21 mouse cellular contexts compared by ENCODE assay signal in genomic region chr4:93286065-93286464, GRCm38 (mm10). TPM values are rescaled to one million over a fixed set of nuclear protein-coding genes. Genes with fewer than 3 reads are reported as not detected.
DNase-seq lines count a peak whose midpoint lies in the region; ATAC-seq lines count a peak whose summit lies in the region.
"Had no signal": no experiment of that assay in that cellular context is flagged by ENCODE, and none has a peak within 500 bp of the region (broad histone marks: within the 10 kb centered on the region; RNA-seq: fewer than 3 reads in every experiment).

No protein-coding gene starts in this region.

- no peak overlapping the region for H3K9ac ChIP-seq in forebrain, embryonic 13.5 days
- H3K9ac ChIP-seq in forebrain, embryonic 12.5 days: no peak overlapping the region
- H3K9ac ChIP-seq in midbrain, embryonic 14.5 days (replicated peaks; ENCODE audit: low read length): no peak overlapping the region
- no peak overlapping the region for H3K9ac ChIP-seq in midbrain, embryonic 16.5 days (ENCODE audit: low read depth, low read length)
- no peak overlapping the region for H3K9ac ChIP-seq in forebrain, embryonic 16.5 days (replicated peaks; ENCODE audit: low read depth, low read length)
- H3K9ac ChIP-seq: embryonic facial prominence, embryonic 13.5 days; heart, embryonic 13.5 days; hindbrain, embryonic 15.5 days had no signal

- peak; percentile 3 for DNase-seq in midbrain, embryonic 14.5 days
- DNase-seq in right cerebral cortex, postnatal 25 days: no peak
- no peak for DNase-seq in adipocyte (ENCODE audit: low spot score)
- DNase-seq: adrenal gland, postnatal 10 days; B cell, adult 2 months; cerebellum, adult 18-20 months; cerebellum, adult 9-11 months; cerebellum, postnatal 36 days; gastrocnemius, adult 2 months; gastrocnemius, postnatal 25 days; heart, postnatal 36 days had no signal

- H3K4me3 ChIP-seq in forebrain, embryonic 13.5 days: no peak overlapping the region
- H3K4me3 ChIP-seq in forebrain, embryonic 12.5 days (replicated peaks): no peak overlapping the region
- H3K4me3 ChIP-seq in midbrain, embryonic 14.5 days (replicated peaks; ENCODE audit: low read depth, low read length): no peak overlapping the region
- H3K4me3 ChIP-seq in midbrain, embryonic 16.5 days (ENCODE audit: low read depth, low read length): no peak overlapping the region
- H3K4me3 ChIP-seq in forebrain, embryonic 16.5 days (replicated peaks; ENCODE audit: low read length): no peak overlapping the region
- H3K4me3 ChIP-seq: embryonic facial prominence, embryonic 13.5 days; gastrocnemius, adult 2 months; heart, embryonic 13.5 days; hindbrain, embryonic 15.5 days had no signal

- 71% methylated on average over 4 of the region's 4 CpGs for WGBS in forebrain, embryonic 13.5 days
- 73% methylated on average over 4 of the region's 4 CpGs for WGBS in forebrain, embryonic 12.5 days
- WGBS in midbrain, embryonic 14.5 days: 88% methylated on average over 4 of the region's 4 CpGs
- WGBS in midbrain, embryonic 16.5 days: 74% methylated on average over 4 of the region's 4 CpGs
- 59% methylated on average over 4 of the region's 4 CpGs for WGBS in forebrain, embryonic 16.5 days

- H3K36me3 ChIP-seq in forebrain, embryonic 13.5 days (ENCODE audit: poor library complexity, severe bottlenecking): no peaks in the 10 kb centered on the region
- no peaks in the 10 kb centered on the region for H3K36me3 ChIP-seq in forebrain, embryonic 12.5 days (replicated peaks)
- H3K36me3 ChIP-seq in midbrain, embryonic 14.5 days (ENCODE audit: control insufficient read depth, insufficient read depth, low read length): no peaks in the 10 kb centered on the region
- no peaks in the 10 kb centered on the region for H3K36me3 ChIP-seq in midbrain, embryonic 16.5 days (ENCODE audit: control insufficient read depth, insufficient read depth, low read length)
- no peaks in the 10 kb centered on the region for H3K36me3 ChIP-seq in forebrain, embryonic 16.5 days (ENCODE audit: control insufficient read depth, insufficient read depth)
- H3K36me3 ChIP-seq: embryonic facial prominence, embryonic 13.5 days; G1E; heart, embryonic 13.5 days; hindbrain, embryonic 15.5 days had no signal

- H3K27ac ChIP-seq in forebrain, embryonic 13.5 days: no peak overlapping the region
- H3K27ac ChIP-seq in forebrain, embryonic 12.5 days: no peak overlapping the region
- no peak overlapping the region for H3K27ac ChIP-seq in midbrain, embryonic 14.5 days (replicated peaks; ENCODE audit: low read depth, low read length)
- H3K27ac ChIP-seq in midbrain, embryonic 16.5 days (ENCODE audit: low read length): no peak overlapping the region
- no peak overlapping the region for H3K27ac ChIP-seq in forebrain, embryonic 16.5 days (ENCODE audit: low read length)
- H3K27ac ChIP-seq: embryonic facial prominence, embryonic 13.5 days; gastrocnemius, adult 2 months; heart, embryonic 13.5 days; hindbrain, embryonic 15.5 days had no signal

- no peaks in the 10 kb centered on the region for H3K27me3 ChIP-seq in forebrain, embryonic 13.5 days
- H3K27me3 ChIP-seq in forebrain, embryonic 12.5 days: no peaks in the 10 kb centered on the region
- no peaks in the 10 kb centered on the region for H3K27me3 ChIP-seq in midbrain, embryonic 14.5 days (ENCODE audit: control insufficient read depth, insufficient read depth, low read length)
- no peaks in the 10 kb centered on the region for H3K27me3 ChIP-seq in midbrain, embryonic 16.5 days (ENCODE audit: control insufficient read depth, insufficient read depth, low read depth, low read length)
- H3K27me3 ChIP-seq in forebrain, embryonic 16.5 days (replicated peaks; ENCODE audit: control insufficient read depth, insufficient read depth, low read length): no peaks in the 10 kb centered on the region
- H3K27me3 ChIP-seq: embryonic facial prominence, embryonic 13.5 days; heart, embryonic 13.5 days; hindbrain, embryonic 15.5 days had no signal

- no peaks in the 10 kb centered on the region for H3K4me1 ChIP-seq in forebrain, embryonic 13.5 days
- no peaks in the 10 kb centered on the region for H3K4me1 ChIP-seq in forebrain, embryonic 12.5 days
- H3K4me1 ChIP-seq in midbrain, embryonic 14.5 days (ENCODE audit: control insufficient read depth, insufficient read depth, low read length): no peaks in the 10 kb centered on the region
- no peaks in the 10 kb centered on the region for H3K4me1 ChIP-seq in midbrain, embryonic 16.5 days (ENCODE audit: control insufficient read depth, insufficient read depth, low read length)
- H3K4me1 ChIP-seq in forebrain, embryonic 16.5 days (replicated peaks; ENCODE audit: control insufficient read depth, insufficient read depth, low read length): no peaks in the 10 kb centered on the region
- H3K4me1 ChIP-seq: embryonic facial prominence, embryonic 13.5 days; heart, embryonic 13.5 days; hindbrain, embryonic 15.5 days had no signal

- H3K9me3 ChIP-seq in forebrain, embryonic 13.5 days (replicated peaks): no peaks in the 10 kb centered on the region
- H3K9me3 ChIP-seq in forebrain, embryonic 12.5 days: no peaks in the 10 kb centered on the region
- H3K9me3 ChIP-seq in midbrain, embryonic 14.5 days (ENCODE audit: control insufficient read depth, low read length): no peaks in the 10 kb centered on the region
- no peaks in the 10 kb centered on the region for H3K9me3 ChIP-seq in midbrain, embryonic 16.5 days (replicated peaks; ENCODE audit: control insufficient read depth, low read length, poor library complexity, severe bottlenecking)
- no peaks in the 10 kb centered on the region for H3K9me3 ChIP-seq in forebrain, embryonic 16.5 days (ENCODE audit: control insufficient read depth, low read length)
- H3K9me3 ChIP-seq: embryonic facial prominence, embryonic 13.5 days; G1E; heart, embryonic 13.5 days; hindbrain, embryonic 15.5 days had no signal

- H3K4me2 ChIP-seq in forebrain, embryonic 13.5 days: no peak overlapping the region
- no peak overlapping the region for H3K4me2 ChIP-seq in forebrain, embryonic 12.5 days
- no peak overlapping the region for H3K4me2 ChIP-seq in midbrain, embryonic 14.5 days (ENCODE audit: low read length)
- H3K4me2 ChIP-seq in midbrain, embryonic 16.5 days (ENCODE audit: low read length): no peak overlapping the region
- no peak overlapping the region for H3K4me2 ChIP-seq in forebrain, embryonic 16.5 days (ENCODE audit: low read length)
- H3K4me2 ChIP-seq: embryonic facial prominence, embryonic 13.5 days; heart, embryonic 13.5 days; hindbrain, embryonic 15.5 days had no signal

- peak; percentile 68; the same call in 1 of the 2 replicates for ATAC-seq in forebrain, embryonic 13.5 days
- ATAC-seq in forebrain, embryonic 12.5 days (ENCODE audit: low FRiP score): no peak; the same call in 1 of the 2 replicates
- ATAC-seq in midbrain, embryonic 14.5 days (ENCODE audit: low FRiP score, low TSS enrichment): no peak
- ATAC-seq in midbrain, embryonic 16.5 days: no peak
- peak; percentile 75 for ATAC-seq in forebrain, embryonic 16.5 days
- ATAC-seq: CD4-positive, CD25-positive, alpha-beta regulatory T cell, adult 4 months; intestine, embryonic 16.5 days had no signal

RNA-seq across cellular contexts. Expression of gene Tusc1, which starts 49.2 kb away (rescaled TPM):
- 3.5 and 3.7 TPM in 2 replicates for polyA plus RNA-seq in forebrain, embryonic 13.5 days (2015; fragmentation: Nextera tagmentation; extraction: Ambion mirVana)
- 6.9 and 9.2 TPM in 2 replicates for polyA plus RNA-seq in forebrain, embryonic 12.5 days (2016; fragmentation: Nextera tagmentation; extraction: Ambion mirVana)
- polyA plus RNA-seq in midbrain, embryonic 14.5 days (2014; fragmentation: Nextera tagmentation; extraction: Ambion mirVana): 11.6 and 15.2 TPM in 2 replicates
- polyA plus RNA-seq in midbrain, embryonic 16.5 days (2015; fragmentation: Nextera tagmentation; extraction: Ambion mirVana): 9.7 and 10.0 TPM in 2 replicates
- polyA plus RNA-seq in forebrain, embryonic 16.5 days (2015; fragmentation: Nextera tagmentation; extraction: Ambion mirVana): 3.6 and 5.0 TPM in 2 replicates
- polyA plus RNA-seq: CD4-positive, CD25-positive, alpha-beta regulatory T cell, adult 4 months had no signal

Comparison
In these comparisons a context has a peak if more than half of its experiments do, and no peak if none do; other contexts are left out.
1. ATAC-seq: peak in forebrain, embryonic 13.5 days (single experiment) and forebrain, embryonic 16.5 days (single experiment); none in forebrain, embryonic 12.5 days (single experiment), midbrain, embryonic 14.5 days (single experiment) and midbrain, embryonic 16.5 days (single experiment).